Mouse (Mus musculus): Measurements from ENCODE around the gene Plppr2. TPM values are rescaled to one million over a fixed set of nuclear protein-coding genes. Genes with fewer than 3 reads are reported as not detected.

Gene Plppr2
- total and polyA plus RNA-seq, 3 experiments, result not detected

DNA sequence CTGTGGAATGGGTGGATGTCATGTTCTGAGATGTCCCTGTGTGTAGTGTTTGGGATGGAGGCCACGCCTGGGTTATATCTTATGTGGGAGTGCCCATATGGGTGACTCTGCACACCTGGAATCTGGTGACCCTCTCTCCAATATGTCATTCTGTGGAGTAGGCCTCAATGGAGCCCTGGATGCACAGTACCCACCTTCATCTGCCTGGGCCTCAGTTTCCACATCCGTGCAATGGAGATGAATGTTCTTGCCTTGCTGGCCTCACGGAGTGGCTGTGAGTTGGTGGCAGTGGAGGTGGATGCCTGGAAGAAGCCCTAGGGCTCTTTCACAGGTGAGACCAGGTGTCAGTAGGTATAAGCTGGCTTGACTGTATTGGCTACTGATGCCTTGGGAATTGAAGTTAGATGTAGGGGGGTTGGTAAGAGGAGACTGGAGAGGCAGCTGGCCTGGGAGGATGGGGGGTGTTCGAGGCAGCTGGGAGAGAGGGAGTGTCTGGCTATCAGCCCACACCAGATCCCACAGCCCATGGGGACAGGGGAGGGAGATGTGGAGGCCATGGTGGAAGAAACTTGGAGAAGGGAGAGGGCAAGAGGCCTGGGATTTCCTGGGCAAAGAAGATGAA, 1.5 kb downstream of the Plppr2 start:
- dilution Hi-C loops (cut with MboI; ENCODE audit: extremely low pct_ligation_motif_present, extremely low pct_unique_long_range_greater_than_20kb, low sequenced_read_pairs), result no loop called here
- Histone ChIP-seq H3K4me2 (ENCODE audit: insufficient read depth, low read depth, poor library complexity, severe bottlenecking) (no peak overlapping the region), H3K27me3 (replicated peaks) (peaks cover 59% of the 10 kb centered on the region), H3K27ac (ENCODE audit: insufficient read depth, low read depth) (no peak overlapping the region), H3K4me1 (ENCODE audit: control insufficient read depth in 1 of 2, insufficient read depth in 2 of 2) (no peaks in the 10 kb centered on the region), H3K79me2 (replicated peaks; ENCODE audit: control insufficient read depth, extremely low read depth, insufficient read depth, poor library complexity, severe bottlenecking) (no peaks in the 10 kb centered on the region), H3K9me3 (replicated peaks; ENCODE audit: low read length) (peaks cover 4% of the 10 kb centered on the region), H3K9ac (ENCODE audit: insufficient read depth, low read depth) (no peak overlapping the region), H3K36me3 (replicated peaks in 1 of 2; ENCODE audit: control insufficient read depth in 1 of 2, insufficient read depth in 1 of 2, low read length in 1 of 2) (no peaks in the 10 kb centered on the region), H3K4me3 (replicated peaks in 1 of 3; ENCODE audit: low read depth in 2 of 3, low read length in 2 of 3, poor library complexity in 1 of 3) (no peak overlapping the region)
- TF ChIP-seq SMC3 (IDR thresholded peaks at IDR 0.05; ENCODE audit: low read depth, low read length) (no peak), JUND (conservative IDR thresholded peaks at IDR 0.05; ENCODE audit: low read depth, low read length) (no peak), RCOR1 (conservative IDR thresholded peaks at IDR 0.05; ENCODE audit: low read depth, low read length) (no peak), MAFK (IDR thresholded peaks at IDR 0.05; ENCODE audit: insufficient replicate concordance, low read length) (no peak), HCFC1 (IDR thresholded peaks at IDR 0.05; ENCODE audit: low read depth, low read length) (no peak), ZKSCAN1 (IDR thresholded peaks at IDR 0.05; ENCODE audit: borderline replicate concordance, low read depth, low read length) (no peak), RAD21 (IDR thresholded peaks at IDR 0.05; ENCODE audit: low read depth, low read length) (no peak), ZC3H11A (IDR thresholded peaks at IDR 0.05; ENCODE audit: low read depth, low read length) (no peak), KAT2A (IDR thresholded peaks at IDR 0.05; ENCODE audit: insufficient replicate concordance, low read length) (no peak), GABPA (IDR thresholded peaks at IDR 0.05; ENCODE audit: insufficient replicate concordance, low read depth, low read length) (no peak), MAZ (IDR thresholded peaks at IDR 0.05; ENCODE audit: low read depth, low read length) (no peak), E2F4 (IDR thresholded peaks at IDR 0.05; ENCODE audit: insufficient replicate concordance, low read depth, low read length) (no peak), SIN3A (IDR thresholded peaks at IDR 0.05; ENCODE audit: low read length) (no peak)
- no peak for DNase-seq (ENCODE audit: extremely low read depth)
- in situ Hi-C loops (cut with MboI; ENCODE audit: low pct_ligation_motif_present, low pct_unique_long_range_greater_than_20kb, low sequenced_read_pairs), result no loop called here

DNA sequence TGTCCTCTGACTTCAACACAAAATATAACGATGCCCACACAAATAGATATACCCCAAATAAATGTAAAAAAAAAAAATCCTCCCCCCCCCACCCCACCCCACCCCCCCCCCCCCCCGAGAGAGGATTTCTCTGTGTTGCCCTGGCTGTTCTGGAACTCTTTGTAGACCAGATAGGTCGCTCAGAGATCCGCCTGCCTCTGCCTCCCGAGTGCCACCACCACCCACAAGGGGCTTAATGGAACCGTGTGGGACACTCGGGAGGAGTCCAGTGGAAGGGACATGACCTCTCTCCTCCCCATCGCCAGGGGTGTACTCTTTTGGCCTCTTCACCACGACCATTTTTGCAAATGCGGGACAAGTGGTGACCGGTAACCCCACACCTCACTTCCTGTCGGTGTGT, 6.2 kb downstream of the Plppr2 start:
- Histone ChIP-seq H3K27me3 (replicated peaks) (peaks cover 58% of the 10 kb centered on the region), H3K27ac (ENCODE audit: insufficient read depth, low read depth) (no peak overlapping the region), H3K4me1 (ENCODE audit: control insufficient read depth in 1 of 2, insufficient read depth in 2 of 2) (peaks cover 0 to 5% of the 10 kb centered on the region in 2 experiments; a peak in 1 of 4 replicates), H3K9me3 (replicated peaks; ENCODE audit: low read length) (peaks cover 7% of the 10 kb centered on the region), H3K79me2 (replicated peaks; ENCODE audit: control insufficient read depth, extremely low read depth, insufficient read depth, poor library complexity, severe bottlenecking) (no peaks in the 10 kb centered on the region), H3K36me3 (replicated peaks in 1 of 2; ENCODE audit: control insufficient read depth in 1 of 2, insufficient read depth in 1 of 2, low read length in 1 of 2) (no peaks in the 10 kb centered on the region), H3K4me3 (replicated peaks in 1 of 3; ENCODE audit: low read depth in 2 of 3, low read length in 2 of 3, poor library complexity in 1 of 3) (no peak overlapping the region), H3K4me2 (ENCODE audit: insufficient read depth, low read depth, poor library complexity, severe bottlenecking) (no peak overlapping the region), H3K9ac (ENCODE audit: insufficient read depth, low read depth) (no peak overlapping the region)
- dilution Hi-C loops (cut with MboI; ENCODE audit: extremely low pct_ligation_motif_present, extremely low pct_unique_long_range_greater_than_20kb, low sequenced_read_pairs), result no loop called here
- TF ChIP-seq USF2 (conservative IDR thresholded peaks at IDR 0.05; ENCODE audit: low read depth, low read length) (no peak), MAX (IDR thresholded peaks at IDR 0.05; ENCODE audit: low read length) (no peak), GABPA (IDR thresholded peaks at IDR 0.05; ENCODE audit: insufficient replicate concordance, low read depth, low read length) (no peak), SMC3 (IDR thresholded peaks at IDR 0.05; ENCODE audit: low read depth, low read length) (no peak), MEF2A (IDR thresholded peaks at IDR 0.05; ENCODE audit: borderline replicate concordance, low read depth, low read length) (no peak), SIN3A (IDR thresholded peaks at IDR 0.05; ENCODE audit: low read length) (no peak), CTCF (conservative IDR thresholded peaks at IDR 0.05 in 1 of 2, IDR thresholded peaks at IDR 0.05 in 1 of 2; ENCODE audit: low read depth in 2 of 2, low read length in 2 of 2) (no peak), MYC (IDR thresholded peaks at IDR 0.05; ENCODE audit: low read depth, low read length) (no peak), USF1 (IDR thresholded peaks at IDR 0.05; ENCODE audit: low read depth, low read length) (no peak), HCFC1 (IDR thresholded peaks at IDR 0.05; ENCODE audit: low read depth, low read length) (no peak), RCOR1 (conservative IDR thresholded peaks at IDR 0.05; ENCODE audit: low read depth, low read length) (no peak), MAZ (IDR thresholded peaks at IDR 0.05; ENCODE audit: low read depth, low read length) (no peak), ELF1 (IDR thresholded peaks at IDR 0.05; ENCODE audit: low read depth, low read length) (no peak), POLR2A (IDR thresholded peaks at IDR 0.05; ENCODE audit: low read depth, low read length) (no peak), PAX5 (IDR thresholded peaks at IDR 0.05; ENCODE audit: low read length) (no peak), KAT2A (IDR thresholded peaks at IDR 0.05; ENCODE audit: insufficient replicate concordance, low read length) (no peak), MXI1 (IDR thresholded peaks at IDR 0.05; ENCODE audit: low read depth, low read length) (no peak), NRF1 (IDR thresholded peaks at IDR 0.05; ENCODE audit: low read depth, low read length) (no peak)
- in situ Hi-C loops (cut with MboI; ENCODE audit: low pct_ligation_motif_present, low pct_unique_long_range_greater_than_20kb, low sequenced_read_pairs), result no loop called here
- no peak for DNase-seq (ENCODE audit: extremely low read depth)

Measured in CH12.LX (cell line).